Mouse (Mus musculus) mouse embryonic stem cell (cell line): Measurements from ENCODE around the gene 2310030G06Rik.

Experiments
- in situ Hi-C, 2 experiments: fragments of 300-500 bp; cut with MboI; formaldehyde crosslinking; loops; 1 replicate in 1 of 2; 3 replicates in 1 of 2; pipeline ENCODE4 v1.14.3; 2019 to 2020; ENCODE audit warnings: low sequenced_read_pairs in 2 of 2, low pct_unique_long_range_greater_than_20kb in 1 of 2, mixed read lengths in 1 of 2; ENCODE audit not compliant: unreplicated experiment in 1 of 2

2310030G06Rik gene

GRCm38 (mm10) chr9:50750706-50751105 is 4.4 kb upstream of the 2310030G06Rik start:
- in situ Hi-C loops, result no loop called here

DNA sequence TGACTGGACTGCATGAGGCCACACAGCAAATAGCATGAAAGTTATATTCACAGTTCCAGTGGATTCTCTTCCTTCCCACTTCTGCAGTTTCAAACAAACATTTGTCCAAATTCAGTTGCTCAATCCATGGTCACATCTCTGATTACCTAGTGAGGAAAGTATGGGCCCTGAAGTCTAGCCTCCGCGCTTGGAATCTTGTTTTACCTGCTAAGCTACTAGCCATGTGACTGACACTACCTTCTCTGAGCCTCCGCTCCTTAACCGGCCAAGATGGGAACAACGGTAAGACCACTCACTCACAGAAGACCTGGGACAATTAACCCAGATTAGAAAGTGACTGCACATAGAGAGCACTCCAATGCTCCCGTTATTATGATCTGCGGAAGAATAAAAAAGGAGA is 530 bp downstream of the 2310030G06Rik start:
- in situ Hi-C loops, result no loop called here

GRCm38 (mm10) chr9:50742744-50743143 is 3.6 kb downstream of the 2310030G06Rik start:
- in situ Hi-C loops, result no loop called here

- in situ Hi-C loops, result no loop called here
These were observed 4.1 kb downstream of the 2310030G06Rik start for GRCm38 (mm10) chr9:50742261-50742660.

- in situ Hi-C loops, result no loop called here
These were observed 5.2 kb downstream of the 2310030G06Rik start for GRCm38 (mm10) chr9:50740867-50741784.

DNA sequence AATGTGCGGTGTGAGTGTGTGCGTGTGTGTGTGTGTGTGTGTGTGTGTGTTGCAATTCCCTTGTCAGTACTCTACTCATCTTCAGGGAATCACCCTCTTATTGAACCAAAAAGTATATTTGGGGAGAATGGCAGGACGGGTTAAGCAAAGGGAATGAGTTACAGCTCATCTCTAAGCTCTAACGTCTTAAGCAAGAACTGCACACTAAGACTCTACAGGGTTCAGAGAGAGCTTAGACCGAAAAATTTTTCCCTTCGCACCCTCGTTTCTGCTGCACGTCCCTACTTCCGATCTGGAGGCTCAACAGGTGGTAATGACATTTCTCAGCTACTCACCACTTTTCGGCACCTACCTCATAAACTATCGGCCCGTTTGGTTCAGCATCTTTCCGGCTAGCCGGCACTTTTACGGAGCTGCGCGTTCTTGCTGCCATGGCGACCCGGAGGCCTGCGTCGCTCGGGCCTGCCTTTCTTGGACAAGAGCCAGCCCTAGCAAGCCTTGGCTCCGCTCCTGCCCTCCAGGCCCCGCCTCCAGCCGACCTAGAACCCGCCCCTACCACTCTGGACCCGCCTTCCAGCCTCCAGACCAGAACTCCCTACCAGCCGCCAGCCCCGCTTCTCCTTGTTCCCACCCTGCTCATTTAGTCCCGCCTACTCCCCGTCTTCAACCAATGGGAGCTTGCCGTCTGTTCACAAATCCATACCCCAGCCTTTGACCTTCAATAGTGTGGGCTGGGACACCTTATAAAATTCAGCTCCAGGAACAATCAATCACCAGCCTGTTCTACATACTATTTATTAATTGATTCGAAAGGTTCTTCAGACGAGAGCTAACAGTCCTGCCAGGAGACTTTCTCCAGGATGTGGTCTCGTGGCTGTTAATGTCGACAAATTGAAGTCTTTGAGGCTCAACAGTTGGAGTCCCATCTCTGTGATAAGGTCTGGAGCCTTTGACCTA is 7.1 kb downstream of the 2310030G06Rik start, which contains the start of gene Dixdc1:
TSS of gene Dixdc1 (minus strand) at position 604 of the 957 bp plus-strand sequence.
- in situ Hi-C loops, result no loop called here

GRCm38 (mm10) chr9:50734989-50735388 is 11.3 kb downstream of the 2310030G06Rik start:
- in situ Hi-C loops, result no loop called here

DNA sequence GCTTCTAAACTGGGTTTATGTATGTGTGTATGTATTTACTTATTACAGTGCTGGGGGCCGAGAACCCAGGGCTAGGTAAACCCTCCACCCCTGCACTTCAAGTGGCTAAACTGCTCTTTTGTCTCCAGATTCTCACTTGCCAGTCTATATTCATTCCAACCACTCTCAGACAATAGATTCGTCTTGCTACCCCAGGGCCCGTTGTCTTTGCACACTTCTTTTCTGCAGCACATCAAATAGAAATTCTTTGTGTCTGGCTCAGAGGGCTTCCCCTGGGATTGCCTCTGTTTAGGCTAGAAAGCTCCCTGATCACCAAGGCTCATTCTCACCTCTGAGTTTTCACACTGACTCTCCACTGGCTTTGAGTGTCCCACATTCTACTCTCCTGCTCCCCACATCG is 13.8 kb downstream of the 2310030G06Rik start:
- in situ Hi-C loops, result no loop called here

DNA sequence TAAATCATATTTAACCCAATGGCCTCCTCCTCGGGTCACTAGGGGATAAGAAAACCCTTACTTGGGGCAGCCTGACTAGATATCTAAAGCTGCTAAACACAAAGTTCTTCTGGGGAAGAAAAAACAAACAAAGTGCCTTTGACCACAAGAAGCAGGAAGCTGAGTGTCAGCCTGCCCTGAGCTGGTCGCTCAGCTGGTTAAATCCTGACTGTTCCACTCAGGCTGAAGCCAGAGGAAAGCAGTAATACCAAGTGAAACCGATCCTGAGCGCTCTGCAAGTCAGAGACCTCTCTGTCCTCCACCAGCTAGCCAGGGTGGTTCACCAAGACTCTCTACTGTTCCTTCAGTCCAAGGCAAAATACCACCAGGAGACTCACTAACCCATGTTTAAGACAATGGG is 16.7 kb downstream of the 2310030G06Rik start:
- in situ Hi-C loops, result no loop called here

- in situ Hi-C loops, result no loop called here
These were observed 18.2 kb downstream of the 2310030G06Rik start for GRCm38 (mm10) chr9:50727925-50728651.

DNA sequence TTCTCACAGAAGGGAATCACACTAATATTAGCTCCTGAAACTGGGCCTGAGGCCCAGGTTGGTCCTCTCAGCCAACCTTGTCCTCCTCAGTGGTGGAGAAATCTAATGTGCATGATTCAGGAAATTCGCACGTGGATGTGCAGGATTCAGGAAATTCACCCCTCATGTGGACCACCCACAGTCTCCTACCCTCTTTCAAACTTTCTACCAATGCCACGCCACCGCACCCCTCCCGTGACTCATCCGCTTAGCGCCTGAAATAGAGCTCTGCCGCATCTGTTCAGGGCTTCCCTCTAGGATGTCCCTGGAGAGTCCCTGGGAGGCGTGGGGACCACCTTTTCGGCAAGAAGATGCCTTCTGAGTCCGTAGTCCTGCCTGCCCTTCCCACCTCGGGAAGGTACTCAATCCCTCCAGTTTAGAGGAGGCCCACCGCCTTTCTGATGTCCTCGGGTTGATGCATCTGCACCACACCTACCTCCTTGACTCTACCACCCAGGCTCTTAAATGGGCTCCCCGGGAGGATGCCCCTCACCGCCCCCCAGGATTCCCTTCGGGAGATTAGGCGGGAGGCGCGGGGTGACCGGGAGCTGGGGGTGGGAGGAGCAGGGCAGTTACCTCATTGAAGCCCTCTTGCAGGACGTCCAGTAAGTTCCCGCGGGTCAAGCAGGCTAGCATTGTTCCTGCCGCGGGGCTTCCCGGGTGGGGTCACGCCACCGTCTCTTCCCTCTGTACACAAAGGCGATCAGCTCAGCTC is 19.0 kb downstream of the 2310030G06Rik start:
- in situ Hi-C loops, result no loop called here

GRCm38 (mm10) chr9:50725921-50726590 is 20.3 kb downstream of the 2310030G06Rik start:
- in situ Hi-C loops, result no loop called here

- in situ Hi-C loops, result no loop called here
These were observed 21.5 kb downstream of the 2310030G06Rik start for GRCm38 (mm10) chr9:50724661-50725330.

DNA sequence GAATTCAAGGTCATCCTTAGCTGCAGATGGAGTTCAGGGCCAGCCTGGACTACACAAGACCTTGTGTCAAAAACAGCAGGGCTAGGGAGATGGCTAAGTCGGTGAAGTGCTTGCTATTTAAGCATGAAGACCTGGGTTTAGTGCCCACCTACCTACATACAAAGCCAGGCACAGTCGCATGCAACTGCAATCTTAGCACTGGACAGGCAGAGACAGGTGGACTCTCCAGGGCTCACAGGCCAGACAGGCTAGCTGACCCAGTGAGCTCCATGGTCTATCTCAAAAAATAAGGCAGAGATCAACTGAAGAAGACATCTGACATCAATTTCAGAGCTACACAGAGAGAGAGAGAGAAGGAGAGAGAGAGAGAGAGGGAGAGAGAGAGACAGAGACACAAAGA is 22.2 kb downstream of the 2310030G06Rik start:
- in situ Hi-C loops, result no loop called here

GRCm38 (mm10) chr9:50723406-50723805 is 22.9 kb downstream of the 2310030G06Rik start:
- in situ Hi-C loops, result no loop called here

DNA sequence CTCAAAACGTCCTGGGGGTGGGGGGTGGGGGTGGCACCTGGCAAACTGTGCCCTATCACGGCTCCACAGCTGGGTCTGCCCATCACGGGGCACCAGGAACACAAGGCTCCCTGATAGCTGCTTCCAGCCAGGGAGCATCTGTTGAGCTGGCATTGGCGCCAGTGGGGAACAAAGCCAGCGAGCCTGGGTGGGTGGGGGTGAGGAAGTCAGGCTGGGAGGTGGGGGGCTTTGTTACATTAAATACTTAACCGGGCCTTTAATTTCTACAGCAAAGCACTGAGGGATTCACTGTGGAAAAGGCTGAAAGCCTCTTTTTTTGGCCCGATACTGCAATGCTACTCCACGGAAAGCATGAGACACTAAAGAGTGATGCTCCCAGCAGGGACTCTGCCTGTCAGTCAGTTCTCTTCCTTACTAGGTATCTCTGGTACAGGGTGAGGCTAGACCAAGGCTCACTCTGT is 23.9 kb downstream of the 2310030G06Rik start:
- in situ Hi-C loops, result no loop called here

GRCm38 (mm10) chr9:50721061-50721460 is 25.3 kb downstream of the 2310030G06Rik start:
- in situ Hi-C loops, result no loop called here
